Mouse (Mus musculus): ENCODE data around the gene Sdhb. TPM values are rescaled to one million over a fixed set of nuclear protein-coding genes. Genes with fewer than 3 reads are reported as not detected.

Gene Sdhb
- polyA plus RNA-seq, 1 experiment from 2014 or later, result 491 TPM

GRCm38 (mm10) chr4:140950574-140950973 is 10.4 kb upstream of the Sdhb start:
- H3K4me1 ChIP-seq (replicated peaks), result no peaks in the 10 kb centered on the region
- peaks cover 3% of the 10 kb centered on the region; the same call in 1 of the 2 replicates for H3K27me3 ChIP-seq (ENCODE audit: insufficient read depth, poor library complexity, severe bottlenecking)
- 85% methylated on average over 3 of the region's 3 CpGs for WGBS
- H3K4me3 ChIP-seq, result no peak overlapping the region
- no peak overlapping the region for H3K27ac ChIP-seq
- DNase-seq (ENCODE audit: low spot score), result no peak
- H3K9me3 ChIP-seq, result no peaks in the 10 kb centered on the region
- no peaks in the 10 kb centered on the region for H3K36me3 ChIP-seq

- Histone ChIP-seq H3K27ac (no peak overlapping the region; the same call in 1 of the 2 replicates), H3K9me3 (no peaks in the 10 kb centered on the region), H3K4me1 (replicated peaks) (peaks cover 5% of the 10 kb centered on the region), H3K27me3 (ENCODE audit: insufficient read depth, poor library complexity, severe bottlenecking) (peaks cover 10% of the 10 kb centered on the region), H3K4me3 (no peak overlapping the region), H3K36me3 (no peaks in the 10 kb centered on the region)
- WGBS, result 88% methylated on average over 18 of the region's 18 CpGs
- no peak for DNase-seq (ENCODE audit: low spot score)
Measured at GRCm38 (mm10) chr4:140951861-140952641, 9.0 kb upstream of the Sdhb start.

- DNase-seq (ENCODE audit: low spot score), result no peak
- peak overlapping the region; percentile 71 for H3K27ac ChIP-seq
- H3K4me1 ChIP-seq (replicated peaks), result peaks cover 38% of the 10 kb centered on the region
- H3K9me3 ChIP-seq, result no peaks in the 10 kb centered on the region
- H3K4me3 ChIP-seq, result peak overlapping the region; percentile 55
- 7% methylated on average over 17 of the region's 17 CpGs for WGBS
- H3K27me3 ChIP-seq (ENCODE audit: insufficient read depth, poor library complexity, severe bottlenecking), result peaks cover 13% of the 10 kb centered on the region
- H3K36me3 ChIP-seq, result no peaks in the 10 kb centered on the region
Measured at GRCm38 (mm10) chr4:140957131-140957702, 3.8 kb upstream of the Sdhb start.

GRCm38 (mm10) chr4:140957725-140958124 is 3.3 kb upstream of the Sdhb start:
- Histone ChIP-seq H3K4me3 (peak overlapping the region; percentile 55), H3K9me3 (no peaks in the 10 kb centered on the region), H3K27ac (peak overlapping the region; percentile 71), H3K36me3 (no peaks in the 10 kb centered on the region), H3K27me3 (ENCODE audit: insufficient read depth, poor library complexity, severe bottlenecking) (peaks cover 13% of the 10 kb centered on the region), H3K4me1 (replicated peaks) (peaks cover 43% of the 10 kb centered on the region)
- peak; percentile 81 for DNase-seq (ENCODE audit: low spot score)
- WGBS, result 1% methylated on average over 13 of the region's 13 CpGs

- 65% methylated on average over 6 of the region's 6 CpGs for WGBS
- peaks cover 13% of the 10 kb centered on the region for H3K27me3 ChIP-seq (ENCODE audit: insufficient read depth, poor library complexity, severe bottlenecking)
- DNase-seq (ENCODE audit: low spot score), result no peak
- peaks cover 49% of the 10 kb centered on the region for H3K4me1 ChIP-seq (replicated peaks)
- no peaks in the 10 kb centered on the region for H3K9me3 ChIP-seq
- H3K27ac ChIP-seq, result no peak overlapping the region
- H3K36me3 ChIP-seq, result no peaks in the 10 kb centered on the region
- H3K4me3 ChIP-seq, result no peak overlapping the region
Measured at GRCm38 (mm10) chr4:140958319-140958718, 2.7 kb upstream of the Sdhb start.

GRCm38 (mm10) chr4:140959128-140959679 is 1.8 kb upstream of the Sdhb start:
- no peaks in the 10 kb centered on the region for H3K9me3 ChIP-seq
- 91% methylated on average over 7 of the region's 7 CpGs for WGBS
- peaks cover 13% of the 10 kb centered on the region for H3K27me3 ChIP-seq (ENCODE audit: insufficient read depth, poor library complexity, severe bottlenecking)
- no peaks in the 10 kb centered on the region; the same call in 1 of the 2 replicates for H3K36me3 ChIP-seq
- DNase-seq (ENCODE audit: low spot score), result no peak
- H3K4me3 ChIP-seq, result no peak overlapping the region
- H3K27ac ChIP-seq, result no peak overlapping the region
- peaks cover 49% of the 10 kb centered on the region for H3K4me1 ChIP-seq (replicated peaks)

- peaks cover 13% of the 10 kb centered on the region for H3K27me3 ChIP-seq (ENCODE audit: insufficient read depth, poor library complexity, severe bottlenecking)
- no peak overlapping the region for H3K4me3 ChIP-seq
- no peak for DNase-seq (ENCODE audit: low spot score)
- H3K9me3 ChIP-seq, result no peaks in the 10 kb centered on the region
- H3K27ac ChIP-seq, result peak overlapping the region; percentile 95; the same call in 1 of the 2 replicates
- WGBS, result 79% methylated on average over 10 of the region's 10 CpGs
- peaks cover 52% of the 10 kb centered on the region for H3K4me1 ChIP-seq (replicated peaks)
- H3K36me3 ChIP-seq, result no peaks in the 10 kb centered on the region; the same call in 1 of the 2 replicates
Measured at GRCm38 (mm10) chr4:140959715-140960479, 1.1 kb upstream of the Sdhb start.

GRCm38 (mm10) chr4:140961467-140962206 is 634 bp downstream of the Sdhb start:
- H3K4me1 ChIP-seq (replicated peaks), result peaks cover 51% of the 10 kb centered on the region
- H3K27me3 ChIP-seq (ENCODE audit: insufficient read depth, poor library complexity, severe bottlenecking), result peaks cover 8% of the 10 kb centered on the region
- WGBS, result 3% methylated on average over 38 of the region's 38 CpGs
- peak overlapping the region; percentile 85 for H3K4me3 ChIP-seq
- peaks cover 11% of the 10 kb centered on the region for H3K36me3 ChIP-seq
- H3K9me3 ChIP-seq, result no peaks in the 10 kb centered on the region
- H3K27ac ChIP-seq, result peak overlapping the region; percentile 95
- no peak for DNase-seq (ENCODE audit: low spot score)

- H3K4me3 ChIP-seq, result peak overlapping the region; percentile 85
- H3K9me3 ChIP-seq, result no peaks in the 10 kb centered on the region
- 78% methylated on average over 8 of the region's 8 CpGs for WGBS
- peaks cover 44% of the 10 kb centered on the region for H3K4me1 ChIP-seq (replicated peaks)
- no peak for DNase-seq (ENCODE audit: low spot score)
- H3K27ac ChIP-seq, result peak overlapping the region; percentile 95
- H3K36me3 ChIP-seq, result peaks cover 18% of the 10 kb centered on the region
- H3K27me3 ChIP-seq (ENCODE audit: insufficient read depth, poor library complexity, severe bottlenecking), result peaks cover under 1% of the 10 kb centered on the region; the same call in 1 of the 2 replicates
Measured at GRCm38 (mm10) chr4:140962207-140962909, 1.4 kb downstream of the Sdhb start.

GRCm38 (mm10) chr4:140962950-140963349 is 1.9 kb downstream of the Sdhb start:
- no peak for DNase-seq (ENCODE audit: low spot score)
- H3K27me3 ChIP-seq (ENCODE audit: insufficient read depth, poor library complexity, severe bottlenecking), result no peaks in the 10 kb centered on the region
- peak overlapping the region; percentile 11; the same call in 1 of the 2 replicates for H3K4me3 ChIP-seq
- WGBS, result 52% methylated on average over 5 of the region's 5 CpGs
- H3K9me3 ChIP-seq, result no peaks in the 10 kb centered on the region
- peaks cover 38% of the 10 kb centered on the region for H3K4me1 ChIP-seq (replicated peaks)
- H3K36me3 ChIP-seq, result peaks cover 24% of the 10 kb centered on the region
- no peak overlapping the region for H3K27ac ChIP-seq

- H3K4me3 ChIP-seq, result no peak overlapping the region
- DNase-seq (ENCODE audit: low spot score), result no peak
- H3K27me3 ChIP-seq (ENCODE audit: insufficient read depth, poor library complexity, severe bottlenecking), result no peaks in the 10 kb centered on the region
- 85% methylated on average over 9 of the region's 9 CpGs for WGBS
- peaks cover 33% of the 10 kb centered on the region for H3K4me1 ChIP-seq (replicated peaks)
- peaks cover 34% of the 10 kb centered on the region for H3K36me3 ChIP-seq
- no peak overlapping the region for H3K27ac ChIP-seq
- no peaks in the 10 kb centered on the region for H3K9me3 ChIP-seq
Measured at GRCm38 (mm10) chr4:140963941-140964597, 3.1 kb downstream of the Sdhb start.

All from hindbrain, embryonic 10.5 days (tissue).